Mouse (Mus musculus): ENCODE results near the gene Ppp1r36.

DNA sequence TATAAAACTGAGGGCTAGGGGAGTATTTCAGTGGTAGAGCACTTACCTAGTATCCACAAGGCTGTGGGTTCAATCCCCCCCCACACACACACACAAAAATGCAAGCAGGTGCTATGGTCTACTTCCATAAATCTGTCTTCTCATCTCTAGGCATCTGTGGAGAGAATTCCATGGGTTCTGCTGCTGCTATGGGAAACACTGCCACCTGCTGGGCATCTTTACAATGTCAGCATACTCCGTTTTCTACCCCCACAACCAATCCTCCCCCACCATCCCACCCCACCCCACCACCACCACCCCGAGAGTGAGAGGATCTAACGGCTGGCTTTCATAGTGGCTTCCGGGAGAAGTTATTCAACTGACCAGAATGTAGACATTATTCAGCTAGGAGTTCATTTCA lies 54.7 kb downstream of the Ppp1r36 start:
- TF ChIP-seq ZC3H11A (IDR thresholded peaks at IDR 0.05; ENCODE audit: low read depth, low read length), result no peak; the same call in 1 of the 2 replicates
- no peak for TF ChIP-seq POLR2A (IDR thresholded peaks at IDR 0.05; ENCODE audit: control insufficient read depth in 1 of 2, insufficient read depth in 1 of 2, low read depth in 1 of 2, low read length in 2 of 2, poor library complexity in 1 of 2)
- TF ChIP-seq MAFK (IDR thresholded peaks at IDR 0.05; ENCODE audit: borderline replicate concordance, low read depth, low read length), result no peak
- TF ChIP-seq TAL1 (IDR thresholded peaks at IDR 0.05; ENCODE audit: low read length), result no peak
- TF ChIP-seq UBTF (IDR thresholded peaks at IDR 0.05; ENCODE audit: borderline replicate concordance, insufficient read depth, low read depth, low read length), result no peak
- TF ChIP-seq USF1 (IDR thresholded peaks at IDR 0.05; ENCODE audit: low read depth, low read length), result no peak
- TF ChIP-seq POLR2AphosphoS2 (IDR thresholded peaks at IDR 0.05; ENCODE audit: low read length), result no peak
- no peak for TF ChIP-seq ZNF384 (IDR thresholded peaks at IDR 0.05; ENCODE audit: low read depth, low read length)
- peak; percentile 60 to 83 (median 74) for TF ChIP-seq CTCF (IDR thresholded peaks at IDR 0.05 in 2 of 3, conservative IDR thresholded peaks at IDR 0.05 in 1 of 3; ENCODE audit: control insufficient read depth in 1 of 3, insufficient read depth in 1 of 3, low read depth in 2 of 3, low read length in 3 of 3, poor library complexity in 1 of 3, severe bottlenecking in 1 of 3)
- TF ChIP-seq GATA1 (IDR thresholded peaks at IDR 0.05; ENCODE audit: low read depth, low read length), result no peak
- TF ChIP-seq CHD2 (IDR thresholded peaks at IDR 0.05; ENCODE audit: low read length), result no peak

Data from MEL (cell line).